Mouse (Mus musculus): ENCODE data around the gene Hpcal4. TPM values are rescaled to one million over a fixed set of nuclear protein-coding genes. Genes with fewer than 3 reads are reported as not detected.
"Not testable (repeated sequence)": the region's sequence is repeated elsewhere in the genome, so short reads cannot be mapped to it uniquely, and the experiment has no call there.

Gene Hpcal4
- total and polyA plus RNA-seq, 2 experiments from 2014 or later = 63.4 to 64.5 TPM

GRCm38 (mm10) chr4:123152976-123153375 is 30.1 kb upstream of the Hpcal4 start:
- Histone ChIP-seq H3K36me3 (ENCODE audit: insufficient read depth, low read length) (no peaks in the 10 kb centered on the region), H3K27me3 (ENCODE audit: insufficient read depth, low read length) (no peaks in the 10 kb centered on the region), H3K4me2 (ENCODE audit: low read depth, low read length, poor library complexity, severe bottlenecking) (no peak overlapping the region), H3K4me3 (ENCODE audit: low read depth, low read length) (no peak overlapping the region), H3K9ac (replicated peaks; ENCODE audit: low read length, poor library complexity, severe bottlenecking) (no peak overlapping the region), H3K4me1 (ENCODE audit: insufficient read depth, low read length) (no peaks in the 10 kb centered on the region), H3K27ac (ENCODE audit: low read depth, low read length) (no peak overlapping the region), H3K9me3 (ENCODE audit: low read length) (no peaks in the 10 kb centered on the region)
- ATAC-seq (ENCODE audit: low FRiP score) (no peak), DNase-seq (ENCODE audit: low spot score) (no peak)
- TF ChIP-seq CTCF (IDR thresholded peaks at IDR 0.05) = no peak
- 54% methylated on average over 5 of the region's 5 CpGs for WGBS

GRCm38 (mm10) chr4:123155004-123155403 is 28.0 kb upstream of the Hpcal4 start:
- TF ChIP-seq CTCF (IDR thresholded peaks at IDR 0.05) = peak; percentile 82
- Histone ChIP-seq H3K27ac (ENCODE audit: low read depth, low read length) (no peak overlapping the region), H3K4me3 (ENCODE audit: low read depth, low read length) (no peak overlapping the region), H3K27me3 (ENCODE audit: insufficient read depth, low read length) (no peaks in the 10 kb centered on the region), H3K4me2 (ENCODE audit: low read depth, low read length, poor library complexity, severe bottlenecking) (no peak overlapping the region), H3K9ac (replicated peaks; ENCODE audit: low read length, poor library complexity, severe bottlenecking) (no peak overlapping the region), H3K36me3 (ENCODE audit: insufficient read depth, low read length) (no peaks in the 10 kb centered on the region), H3K9me3 (ENCODE audit: low read length) (no peaks in the 10 kb centered on the region), H3K4me1 (ENCODE audit: insufficient read depth, low read length) (no peaks in the 10 kb centered on the region)
- DNase-seq (ENCODE audit: low spot score) = peak; percentile 79
- 27% methylated on average over 4 of the region's 4 CpGs for WGBS
- ATAC-seq (ENCODE audit: low FRiP score) = no peak

- no peak overlapping the region for H3K4me2 ChIP-seq (ENCODE audit: low read depth, low read length, poor library complexity, severe bottlenecking)
- WGBS = 64% methylated on average over 2 of the region's 2 CpGs
- ATAC-seq (ENCODE audit: low FRiP score) (no peak), DNase-seq (ENCODE audit: low spot score) (no peak)
- H3K27ac ChIP-seq (ENCODE audit: low read depth, low read length) = no peak overlapping the region
- H3K4me1 ChIP-seq (ENCODE audit: insufficient read depth, low read length) = no peaks in the 10 kb centered on the region
- no peaks in the 10 kb centered on the region for H3K27me3 ChIP-seq (ENCODE audit: insufficient read depth, low read length)
- no peak overlapping the region for H3K9ac ChIP-seq (replicated peaks; ENCODE audit: low read length, poor library complexity, severe bottlenecking)
- no peaks in the 10 kb centered on the region for H3K36me3 ChIP-seq (ENCODE audit: insufficient read depth, low read length)
- no peaks in the 10 kb centered on the region for H3K9me3 ChIP-seq (ENCODE audit: low read length)
- no peak overlapping the region for H3K4me3 ChIP-seq (ENCODE audit: low read depth, low read length)
- no peak for TF ChIP-seq CTCF (IDR thresholded peaks at IDR 0.05)
These were observed 27.6 kb upstream of the Hpcal4 start for GRCm38 (mm10) chr4:123155427-123155826.

- no peak for ATAC-seq (ENCODE audit: low FRiP score)
- Histone ChIP-seq H3K9ac (replicated peaks; ENCODE audit: low read length, poor library complexity, severe bottlenecking) (no peak overlapping the region), H3K27ac (ENCODE audit: low read depth, low read length) (no peak overlapping the region), H3K27me3 (ENCODE audit: insufficient read depth, low read length) (no peaks in the 10 kb centered on the region), H3K36me3 (ENCODE audit: insufficient read depth, low read length) (no peaks in the 10 kb centered on the region), H3K4me1 (ENCODE audit: insufficient read depth, low read length) (no peaks in the 10 kb centered on the region), H3K4me2 (ENCODE audit: low read depth, low read length, poor library complexity, severe bottlenecking) (no peak overlapping the region), H3K4me3 (ENCODE audit: low read depth, low read length) (no peak overlapping the region), H3K9me3 (ENCODE audit: low read length) (no peaks in the 10 kb centered on the region)
- DNase-seq (ENCODE audit: low spot score) = no peak
- no peak for TF ChIP-seq CTCF (IDR thresholded peaks at IDR 0.05)
These were observed 27.2 kb upstream of the Hpcal4 start for GRCm38 (mm10) chr4:123155840-123156239.

- H3K36me3 ChIP-seq (ENCODE audit: insufficient read depth, low read length) = no peaks in the 10 kb centered on the region
- ATAC-seq (ENCODE audit: low FRiP score) (no peak), DNase-seq (ENCODE audit: low spot score) (no peak)
- H3K27me3 ChIP-seq (ENCODE audit: insufficient read depth, low read length) = no peaks in the 10 kb centered on the region
- no peak for TF ChIP-seq CTCF (IDR thresholded peaks at IDR 0.05)
- no peak overlapping the region for H3K4me2 ChIP-seq (ENCODE audit: low read depth, low read length, poor library complexity, severe bottlenecking)
- H3K4me3 ChIP-seq (ENCODE audit: low read depth, low read length) = no peak overlapping the region
- no peak overlapping the region for H3K27ac ChIP-seq (ENCODE audit: low read depth, low read length)
- WGBS = 78% methylated on average over 6 of the region's 6 CpGs
- no peaks in the 10 kb centered on the region for H3K9me3 ChIP-seq (ENCODE audit: low read length)
- no peak overlapping the region for H3K9ac ChIP-seq (replicated peaks; ENCODE audit: low read length, poor library complexity, severe bottlenecking)
- H3K4me1 ChIP-seq (ENCODE audit: insufficient read depth, low read length) = peaks cover 5% of the 10 kb centered on the region; the same call in 1 of the 2 replicates
These were observed 22.5 kb upstream of the Hpcal4 start for GRCm38 (mm10) chr4:123160571-123160970.

GRCm38 (mm10) chr4:123161251-123161650 is 21.8 kb upstream of the Hpcal4 start:
- 89% methylated on average over 3 of the region's 3 CpGs for WGBS
- not testable (repeated sequence) for H3K9me3 ChIP-seq (ENCODE audit: low read length); H3K4me2 ChIP-seq (ENCODE audit: low read depth, low read length, poor library complexity, severe bottlenecking); H3K9ac ChIP-seq (replicated peaks; ENCODE audit: low read length, poor library complexity, severe bottlenecking); H3K4me1 ChIP-seq (ENCODE audit: insufficient read depth, low read length); H3K4me3 ChIP-seq (ENCODE audit: low read depth, low read length); ATAC-seq (ENCODE audit: low FRiP score); H3K27ac ChIP-seq (ENCODE audit: low read depth, low read length); H3K27me3 ChIP-seq (ENCODE audit: insufficient read depth, low read length); DNase-seq (ENCODE audit: low spot score); H3K36me3 ChIP-seq (ENCODE audit: insufficient read depth, low read length)
